Mouse (Mus musculus) heart, embryonic 11.5 days (tissue): Measurements from ENCODE around the gene Usp8. TPM values are rescaled to one million over a fixed set of nuclear protein-coding genes. Genes with fewer than 3 reads are reported as not detected.

Source experiments
- ATAC-seq: fragments of 200-750 bp; cut with Nextera tagmentation; replicated peaks from 2 replicates; pipeline ENCODE4 v1.8.0; 2017; ENCODE audit warnings: moderate library complexity; ENCODE audit not compliant: insufficient number of reproducible peaks, low FRiP score, low TSS enrichment
- H3K27ac ChIP-seq: fragments of 300-500 bp; sonication (generic); 2 replicates; pipeline ENCODE4 v1.5.1; 2014; ENCODE audit warnings: mild to moderate bottlenecking, low read depth, low read length
- H3K27me3 ChIP-seq: fragments of 300-500 bp; sonication (generic); 2 replicates; pipeline ENCODE4 v1.6.1; 2014; ENCODE audit warnings: mild to moderate bottlenecking, low read length, mixed read lengths; ENCODE audit not compliant: control insufficient read depth, insufficient read depth
- H3K36me3 ChIP-seq: fragments of 300-500 bp; sonication (generic); 2 replicates; pipeline ENCODE4 v1.6.1; 2014; ENCODE audit warnings: mild to moderate bottlenecking, low read length, moderate library complexity, mixed read lengths; ENCODE audit not compliant: control insufficient read depth, insufficient read depth
- H3K4me1 ChIP-seq: fragments of 300-500 bp; sonication (generic); 2 replicates; pipeline ENCODE4 v1.6.1; 2014; ENCODE audit warnings: low read length; ENCODE audit not compliant: control insufficient read depth, insufficient read depth
- H3K4me2 ChIP-seq: fragments of 300-500 bp; sonication (generic); 2 replicates; pipeline ENCODE4 v1.6.1; 2014; ENCODE audit warnings: mild to moderate bottlenecking, moderate library complexity
- H3K4me3 ChIP-seq: fragments of 300-500 bp; sonication (generic); 2 replicates; pipeline ENCODE4 v1.5.1; 2014; ENCODE audit warnings: low read depth, low read length
- H3K9ac ChIP-seq: fragments of 300-500 bp; sonication (generic); 2 replicates; pipeline ENCODE4 v1.6.1; 2014; ENCODE audit warnings: mild to moderate bottlenecking, low read depth, low read length, moderate library complexity
- H3K9me3 ChIP-seq: fragments of 300-500 bp; sonication (generic); replicated peaks from 2 replicates; pipeline ENCODE4 v1.6.1; 2016; ENCODE audit warnings: low read length; ENCODE audit not compliant: control insufficient read depth
- WGBS: fragments of 180-500 bp; shearing (Covaris S2); extraction: QIAGEN DNeasy Blood & Tissue Kit; methylation state at CpG from one replicate; pipeline ENCODE4 v1.1.7; 2014; ENCODE audit not compliant: insufficient replicate concordance; 5-methylcytosine and 5-hydroxymethylcytosine counted together
- polyA plus RNA-seq: library from polyadenylated mRNA; unstranded; fragments of >200 nt; fragmentation: Nextera tagmentation; extraction: Ambion mirVana; gene quantifications from 2 replicates; pipeline ENCODE4 v1.2.1, GENCODE M21; 2014

Usp8 gene
- polyA plus RNA-seq, 1 experiment from 2014 or later, result 34.3 TPM

DNA sequence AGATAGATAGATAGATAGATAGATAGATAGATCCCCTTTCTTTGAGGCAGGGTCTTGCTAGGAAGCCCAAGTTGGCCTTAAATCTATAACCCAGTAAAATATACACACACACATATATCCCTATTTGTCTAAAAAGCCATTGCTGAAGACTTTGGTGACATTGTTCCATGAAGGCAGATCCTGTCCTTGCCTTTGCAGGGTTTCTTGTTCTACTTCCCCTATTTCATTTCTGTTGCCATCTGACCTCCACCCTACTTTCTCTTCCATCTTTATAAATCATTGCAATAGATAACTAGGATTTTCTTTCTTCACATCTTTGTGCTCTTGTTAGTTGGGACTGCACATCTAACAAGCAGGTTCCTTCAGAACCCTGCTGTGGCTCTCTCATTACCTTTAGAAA is 5.8 kb downstream of the Usp8 start:
- Histone ChIP-seq H3K36me3 (peaks cover 2% of the 10 kb centered on the region; the same call in 1 of the 2 replicates), H3K4me2 (no peak overlapping the region), H3K9ac (no peak overlapping the region), H3K27me3 (no peaks in the 10 kb centered on the region), H3K27ac (no peak overlapping the region), H3K9me3 (no peaks in the 10 kb centered on the region), H3K4me1 (no peaks in the 10 kb centered on the region), H3K4me3 (no peak overlapping the region)
- ATAC-seq, result no peak

DNA sequence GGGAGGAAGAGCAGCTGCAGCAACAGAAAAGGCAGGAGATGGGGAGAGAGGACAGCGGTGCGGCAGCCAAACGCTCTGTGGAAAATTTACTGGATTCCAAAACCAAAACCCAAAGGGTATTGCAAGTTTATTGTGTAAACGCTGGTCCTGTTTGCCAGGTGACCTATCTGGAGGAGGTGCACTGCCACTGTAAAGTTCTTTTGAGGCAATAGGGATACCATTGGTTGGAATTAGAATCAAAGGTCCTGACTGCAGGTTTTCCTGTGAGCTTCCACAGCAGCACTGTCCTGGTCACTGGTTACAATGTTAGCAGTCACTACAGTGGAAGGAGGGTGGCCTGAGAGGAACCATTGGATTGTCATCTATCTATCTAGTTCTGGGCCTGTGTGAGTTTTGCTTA is 22.1 kb downstream of the Usp8 start:
- H3K4me1 ChIP-seq, result no peaks in the 10 kb centered on the region
- peaks cover 15% of the 10 kb centered on the region for H3K36me3 ChIP-seq
- no peak overlapping the region for H3K9ac ChIP-seq
- H3K27me3 ChIP-seq, result no peaks in the 10 kb centered on the region
- H3K27ac ChIP-seq, result no peak overlapping the region
- no peaks in the 10 kb centered on the region for H3K9me3 ChIP-seq
- WGBS, result 93% methylated on average over 4 of the region's 4 CpGs
- no peak overlapping the region for H3K4me3 ChIP-seq
- no peak for ATAC-seq
- no peak overlapping the region for H3K4me2 ChIP-seq

DNA sequence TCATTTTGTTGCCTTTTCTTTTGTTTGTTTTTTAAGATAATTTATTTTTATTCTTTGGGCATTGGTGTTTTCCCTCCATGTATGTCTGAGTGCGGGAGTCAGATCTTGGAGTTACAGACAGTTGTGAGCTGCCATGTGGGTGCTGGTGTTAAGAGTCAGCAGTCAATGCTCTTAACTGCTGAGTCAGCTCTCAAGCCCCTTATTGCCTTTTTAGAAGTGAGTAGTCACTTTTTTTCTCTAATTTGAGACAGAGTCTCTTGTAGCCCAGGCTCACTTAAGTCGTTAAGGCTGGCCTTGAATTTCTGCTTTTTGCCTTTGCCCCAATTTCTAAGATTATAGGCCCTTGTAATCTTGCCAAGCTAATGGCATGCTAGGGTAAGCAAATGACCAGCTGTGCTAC is 23.4 kb downstream of the Usp8 start:
- H3K4me2 ChIP-seq, result no peak overlapping the region
- peaks cover 17% of the 10 kb centered on the region for H3K36me3 ChIP-seq
- no peaks in the 10 kb centered on the region for H3K4me1 ChIP-seq
- no peak overlapping the region for H3K4me3 ChIP-seq
- no peak overlapping the region for H3K9ac ChIP-seq
- no peaks in the 10 kb centered on the region for H3K9me3 ChIP-seq
- 79% methylated on average over 2 of the region's 2 CpGs for WGBS
- no peak overlapping the region for H3K27ac ChIP-seq
- no peak for ATAC-seq
- H3K27me3 ChIP-seq, result no peaks in the 10 kb centered on the region

DNA sequence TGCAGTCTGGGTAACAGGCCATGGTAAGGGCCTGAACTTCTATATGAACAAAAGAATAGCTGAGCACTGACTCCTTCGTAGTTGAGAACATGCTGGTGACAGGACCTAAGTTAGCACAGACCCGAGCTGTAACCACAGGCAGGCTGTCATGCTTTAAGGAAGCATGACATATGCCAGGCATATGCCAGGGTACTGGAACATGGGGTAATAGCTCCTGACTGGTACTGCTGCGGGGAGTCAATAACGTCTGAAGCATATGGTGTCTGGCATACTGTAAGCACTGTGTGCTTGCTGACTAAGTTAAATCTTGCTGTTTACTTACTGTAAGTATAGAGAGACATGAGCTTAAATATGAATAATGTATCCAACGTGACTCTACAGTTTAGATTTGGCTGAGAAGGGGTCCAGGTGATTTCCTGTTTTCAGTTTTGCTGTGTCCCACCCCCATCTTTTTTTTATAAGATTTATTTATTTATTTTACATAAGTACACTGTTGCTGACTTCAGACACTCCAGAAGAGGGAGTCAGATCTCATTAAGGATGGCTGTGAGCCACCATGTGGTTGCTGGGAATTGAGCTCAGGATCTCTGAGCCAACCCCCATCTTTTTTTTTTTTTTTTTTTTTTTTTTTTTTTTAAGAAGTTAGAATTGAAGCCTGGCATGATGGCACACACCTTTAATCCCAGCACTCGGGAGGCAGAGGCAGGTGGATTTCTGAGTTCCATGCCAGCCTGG is 28.4 kb downstream of the Usp8 start:
- H3K9me3 ChIP-seq, result no peaks in the 10 kb centered on the region
- H3K9ac ChIP-seq, result no peak overlapping the region
- H3K4me2 ChIP-seq, result no peak overlapping the region
- no peak for ATAC-seq
- H3K27me3 ChIP-seq, result no peaks in the 10 kb centered on the region
- no peaks in the 10 kb centered on the region for H3K4me1 ChIP-seq
- H3K4me3 ChIP-seq, result no peak overlapping the region
- 84% methylated on average over 6 of the region's 6 CpGs for whole genome bisulfite sequencing
- H3K36me3 ChIP-seq, result peaks cover 10% of the 10 kb centered on the region
- H3K27ac ChIP-seq, result no peak overlapping the region

GRCm38 (mm10) chr2:126740314-126740713 is 33.2 kb downstream of the Usp8 start:
- WGBS, result 87% methylated on average over 2 of the region's 2 CpGs
- Histone ChIP-seq H3K4me2 (no peak overlapping the region), H3K9me3 (no peaks in the 10 kb centered on the region), H3K4me1 (no peaks in the 10 kb centered on the region), H3K9ac (no peak overlapping the region), H3K4me3 (no peak overlapping the region), H3K36me3 (peaks cover 9% of the 10 kb centered on the region), H3K27ac (no peak overlapping the region), H3K27me3 (no peaks in the 10 kb centered on the region)
- no peak for ATAC-seq

GRCm38 (mm10) chr2:126743389-126743788 is 36.3 kb downstream of the Usp8 start:
- 86% methylated on average over 5 of the region's 5 CpGs for WGBS
- Histone ChIP-seq H3K36me3 (peaks cover 13% of the 10 kb centered on the region), H3K4me1 (no peaks in the 10 kb centered on the region), H3K27me3 (no peaks in the 10 kb centered on the region), H3K27ac (no peak overlapping the region), H3K4me2 (no peak overlapping the region), H3K4me3 (no peak overlapping the region), H3K9ac (no peak overlapping the region), H3K9me3 (no peaks in the 10 kb centered on the region)
- ATAC-seq, result no peak

- H3K27ac ChIP-seq, result no peak overlapping the region
- H3K9me3 ChIP-seq, result no peaks in the 10 kb centered on the region
- H3K27me3 ChIP-seq, result no peaks in the 10 kb centered on the region
- H3K9ac ChIP-seq, result no peak overlapping the region
- H3K4me3 ChIP-seq, result no peak overlapping the region
- H3K4me1 ChIP-seq, result no peaks in the 10 kb centered on the region
- 93% methylated on average over 6 of the region's 6 CpGs for WGBS
- no peak for ATAC-seq
- H3K4me2 ChIP-seq, result no peak overlapping the region
- peaks cover 40% of the 10 kb centered on the region for H3K36me3 ChIP-seq
These were observed 48.5 kb downstream of the Usp8 start for GRCm38 (mm10) chr2:126755664-126756063.

GRCm38 (mm10) chr2:126759351-126759750 is 52.2 kb downstream of the Usp8 start:
- H3K4me3 ChIP-seq, result no peak overlapping the region
- H3K27ac ChIP-seq, result no peak overlapping the region
- no peak for ATAC-seq
- no peak overlapping the region for H3K4me2 ChIP-seq
- peaks cover 34% of the 10 kb centered on the region for H3K36me3 ChIP-seq
- H3K27me3 ChIP-seq, result no peaks in the 10 kb centered on the region
- 91% methylated on average over 7 of the region's 7 CpGs for WGBS
- no peaks in the 10 kb centered on the region for H3K4me1 ChIP-seq
- no peak overlapping the region for H3K9ac ChIP-seq
- no peaks in the 10 kb centered on the region for H3K9me3 ChIP-seq

DNA sequence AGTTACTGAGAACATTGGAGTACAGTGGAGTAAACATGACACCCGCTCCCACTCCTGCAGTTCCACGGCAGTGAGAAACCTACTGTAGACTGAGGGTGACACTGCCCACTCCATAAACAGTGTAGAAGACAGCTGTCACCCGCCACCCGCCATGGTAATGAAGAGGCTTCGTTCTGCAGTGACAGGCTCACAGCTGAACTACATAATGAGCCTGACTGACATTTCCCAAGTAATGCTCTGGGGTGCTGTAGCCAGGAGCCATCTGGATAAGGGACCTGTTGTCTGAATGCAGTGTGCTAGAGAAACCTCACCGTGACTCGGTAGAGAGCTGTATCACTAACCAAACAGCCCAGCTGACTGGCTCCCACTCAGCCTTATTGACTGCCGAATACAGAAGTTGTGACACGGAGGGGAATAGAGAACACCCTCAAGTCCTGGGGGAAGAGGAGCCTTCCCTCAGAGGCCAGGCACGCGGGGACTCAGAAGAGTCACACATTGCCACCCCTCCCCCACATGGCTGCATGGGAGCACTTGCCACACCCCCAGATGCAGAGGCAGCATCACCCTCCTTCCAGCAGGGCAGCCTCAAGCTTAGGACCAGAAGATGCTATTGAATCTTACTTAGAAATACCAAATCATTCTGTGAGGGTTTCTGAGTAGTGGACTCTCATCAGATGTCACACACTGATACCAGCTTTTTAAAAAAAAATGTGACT is 58.9 kb downstream of the Usp8 start:
- H3K4me2 ChIP-seq, result peak overlapping the region; percentile 25
- H3K9me3 ChIP-seq, result no peaks in the 10 kb centered on the region

More for the DNA sequence above, 58.9 kb downstream of the Usp8 start:
- H3K27me3 ChIP-seq, result no peaks in the 10 kb centered on the region
- peaks cover 3% of the 10 kb centered on the region; the same call in 1 of the 2 replicates for H3K4me1 ChIP-seq
- ATAC-seq, result no peak
- H3K4me3 ChIP-seq, result no peak overlapping the region
- no peak overlapping the region for H3K9ac ChIP-seq
- no peak overlapping the region for H3K27ac ChIP-seq
- 34% methylated on average over 11 of the region's 11 CpGs for WGBS
- peaks cover 3% of the 10 kb centered on the region; the same call in 1 of the 2 replicates for H3K36me3 ChIP-seq
